Mouse (Mus musculus) urinary bladder, postnatal 10 days (tissue): ENCODE measurements around the gene Peg10.
"Not testable (repeated sequence)": the region's sequence is repeated elsewhere in the genome, so short reads cannot be mapped to it uniquely, and the experiment has no call there.

ENCODE experiments used
- DNase-seq: peaks from one replicate; pipeline ENCODE4 v3.0.0; 2022; ENCODE audit warnings: low spot score

The Peg10 gene

GRCm38 (mm10) chr6:4748506-4748961 lies 1.4 kb downstream of the Peg10 start:
- DNase-seq: no peak

DNA sequence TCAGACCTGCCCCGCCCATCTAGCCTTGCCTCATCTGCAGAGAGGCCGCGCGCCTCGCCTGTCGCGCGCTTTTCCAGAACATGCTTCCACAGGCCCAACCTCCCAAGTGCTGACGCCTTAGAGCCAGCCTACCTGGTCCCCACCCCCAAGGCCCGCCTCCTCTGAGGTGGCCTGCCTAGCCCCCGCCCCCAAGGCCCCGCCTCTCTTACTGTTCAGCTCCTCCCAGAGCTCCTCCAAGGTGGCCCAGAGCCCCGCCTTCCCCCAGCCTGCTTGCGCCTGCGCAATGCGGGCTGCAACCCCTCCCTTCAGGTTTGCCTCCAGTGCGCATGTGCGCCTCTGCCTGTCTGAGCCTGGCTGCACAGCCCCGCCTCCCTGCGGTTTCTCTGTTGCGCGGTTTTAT lies 2.0 kb downstream of the Peg10 start:
- peak; percentile 84 for DNase-seq

GRCm38 (mm10) chr6:4751355-4751754 lies 4.2 kb downstream of the Peg10 start:
- DNase-seq: no peak

DNA sequence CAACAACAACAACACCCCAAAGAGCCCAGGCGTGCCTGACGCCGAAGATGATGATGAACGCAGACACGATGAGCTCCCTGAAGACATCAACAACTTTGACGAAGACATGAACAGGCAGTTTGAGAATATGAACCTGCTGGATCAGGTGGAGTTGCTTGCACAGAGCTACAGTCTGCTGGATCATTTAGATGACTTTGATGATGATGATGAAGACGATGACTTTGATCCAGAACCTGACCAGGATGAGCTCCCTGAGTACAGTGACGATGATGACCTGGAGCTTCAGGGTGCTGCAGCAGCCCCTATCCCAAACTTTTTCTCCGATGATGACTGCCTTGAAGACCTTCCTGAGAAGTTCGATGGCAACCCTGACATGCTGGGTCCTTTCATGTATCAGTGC lies 7.2 kb downstream of the Peg10 start:
- DNase-seq: no peak

DNA sequence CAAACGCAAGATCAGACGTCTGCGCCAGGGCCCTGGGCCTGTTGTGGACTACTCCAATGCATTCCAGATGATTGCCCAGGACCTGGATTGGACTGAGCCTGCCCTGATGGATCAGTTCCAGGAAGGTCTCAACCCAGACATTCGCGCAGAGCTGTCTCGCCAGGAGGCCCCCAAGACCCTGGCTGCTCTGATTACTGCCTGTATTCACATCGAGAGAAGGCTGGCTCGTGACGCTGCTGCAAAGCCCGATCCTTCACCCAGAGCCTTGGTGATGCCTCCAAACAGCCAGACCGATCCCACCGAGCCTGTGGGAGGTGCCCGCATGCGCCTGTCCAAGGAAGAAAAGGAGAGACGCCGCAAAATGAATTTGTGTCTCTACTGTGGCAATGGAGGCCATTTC lies 7.8 kb downstream of the Peg10 start:
- no peak for DNase-seq

GRCm38 (mm10) chr6:4761415-4762142 lies 14.5 kb downstream of the Peg10 start:
- not testable (repeated sequence) for DNase-seq

GRCm38 (mm10) chr6:4762252-4762651 lies 15.1 kb downstream of the Peg10 start:
- DNase-seq: no peak

- no peak for DNase-seq
Observed at GRCm38 (mm10) chr6:4796281-4796680, 49.2 kb downstream of the Peg10 start.

GRCm38 (mm10) chr6:4797317-4797716 lies 50.2 kb downstream of the Peg10 start:
- DNase-seq: not testable (repeated sequence)

DNA sequence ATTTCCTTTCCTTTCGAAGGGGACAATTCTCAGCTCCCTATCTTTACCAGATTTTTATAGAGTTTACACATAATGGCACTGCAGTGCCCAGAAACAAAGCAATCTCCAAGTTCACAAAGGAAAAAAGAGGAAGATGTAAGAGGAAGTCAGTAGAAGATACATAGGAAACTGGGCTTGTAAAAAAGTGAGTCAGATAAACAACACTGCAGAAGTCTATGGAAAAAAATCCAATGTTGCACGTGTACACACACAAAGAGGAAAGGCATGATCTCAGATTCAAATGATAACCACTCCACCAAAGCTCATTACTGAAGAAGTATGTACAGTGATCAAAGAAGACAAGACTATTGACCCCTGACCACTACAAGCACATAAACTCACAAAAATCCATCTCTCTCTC lies 51.3 kb downstream of the Peg10 start:
- DNase-seq: no peak

DNA sequence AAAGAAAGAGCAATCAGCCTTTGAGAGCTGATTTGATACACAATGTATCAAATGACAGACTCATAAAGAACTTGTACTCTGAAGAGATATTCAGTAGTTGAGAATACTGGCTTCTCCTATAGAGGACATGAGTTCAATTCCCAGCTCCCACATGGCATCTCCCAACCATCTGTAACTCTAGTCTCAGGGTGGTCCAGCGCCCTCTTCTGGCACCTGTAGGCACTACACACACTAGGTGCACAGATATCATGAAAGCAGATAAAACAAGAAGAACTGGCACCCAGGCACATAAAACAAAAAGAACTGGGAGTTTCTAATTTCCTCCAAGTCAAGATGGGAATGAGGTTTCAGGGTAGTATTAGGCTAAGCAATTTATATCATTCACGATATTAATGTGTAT lies 52.3 kb downstream of the Peg10 start:
- no peak for DNase-seq

GRCm38 (mm10) chr6:4806981-4807380 lies 59.9 kb downstream of the Peg10 start:
- DNase-seq: no peak
